9 mouse cellular contexts compared by ENCODE assay signal in the genomic region with DNA sequence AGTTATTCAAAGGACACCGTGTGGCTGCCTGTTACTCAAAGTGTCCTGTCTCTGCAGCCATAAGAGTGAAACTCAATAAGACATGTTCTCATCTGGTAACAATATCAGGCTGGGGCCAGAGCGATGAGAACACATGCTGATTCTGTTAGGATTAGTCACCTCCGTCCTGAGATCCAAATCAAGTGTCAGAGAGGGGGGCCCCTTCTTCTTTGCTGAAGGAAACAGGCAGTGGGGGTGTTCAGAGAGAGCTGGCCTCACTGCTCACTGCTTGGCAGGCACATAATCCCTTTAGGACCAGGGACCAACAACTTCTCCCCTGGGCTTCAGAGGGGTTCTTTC. TPM values are rescaled to one million over a fixed set of nuclear protein-coding genes. Genes with fewer than 3 reads are reported as not detected.
DNase-seq lines count a peak whose midpoint lies in the region; ATAC-seq and TF ChIP-seq lines count a peak whose summit lies in the region.
"Had no signal": no experiment of that assay in that cellular context is flagged by ENCODE, and none has a peak within 500 bp of the region (broad histone marks: within the 10 kb centered on the region; RNA-seq: fewer than 3 reads in every experiment).

No protein-coding gene starts in this region.

- TF ChIP-seq CTCF in hindbrain, postnatal 0 days (IDR thresholded peaks at IDR 0.05; ENCODE audit: low read depth) = no peak

- DNase-seq in hindbrain, embryonic 10.5 days (ENCODE audit: low spot score) = no peak
- DNase-seq in hindbrain, postnatal 0 days (ENCODE audit: low spot score) = no peak
- peak; percentile 54 for DNase-seq in Muller cell, postnatal 12 days (ENCODE audit: inconsistent ontology term)
- peak; percentile 51 for DNase-seq in embryonic facial prominence, embryonic 14.5 days (ENCODE audit: low spot score)
- no peak for DNase-seq in ovary, postnatal 10 days (ENCODE audit: low spot score)
- DNase-seq in liver, embryonic 11.5 days (ENCODE audit: low spot score) = no peak
- DNase-seq in urinary bladder, postnatal 10 days (ENCODE audit: low spot score) = no peak

- ATAC-seq in hindbrain, postnatal 0 days = no peak; the same call in 1 of the 2 replicates
- peak; percentile 50; the same call in 1 of the 2 replicates for ATAC-seq in embryonic facial prominence, embryonic 14.5 days (ENCODE audit: low read depth)
- 0 out of 2 replicates have a peak, but pooled peaks have one; percentile 18 for ATAC-seq in midbrain, embryonic 15.5 days (replicated peaks)
- ATAC-seq in liver, embryonic 11.5 days (replicated peaks; ENCODE audit: low FRiP score) = no peak

- H3K27ac ChIP-seq in hindbrain, embryonic 10.5 days = peak overlapping the region; percentile 10
- H3K27ac ChIP-seq in hindbrain, postnatal 0 days = no peak overlapping the region
- peak overlapping the region; percentile 1; the same call in 1 of the 2 replicates for H3K27ac ChIP-seq in embryonic facial prominence, embryonic 14.5 days (replicated peaks; ENCODE audit: low read depth, low read length)
- no peak overlapping the region for H3K27ac ChIP-seq in midbrain, embryonic 15.5 days
- no peak overlapping the region for H3K27ac ChIP-seq in liver, embryonic 11.5 days (ENCODE audit: low read depth, low read length)
- H3K27ac ChIP-seq: heart, embryonic 13.5 days had no signal

- 35% methylated on average over 3 of the region's 3 CpGs for WGBS in hindbrain, embryonic 10.5 days
- 47% methylated on average over 3 of the region's 3 CpGs for WGBS in hindbrain, postnatal 0 days
- 20% methylated on average over 3 of the region's 3 CpGs for WGBS in embryonic facial prominence, embryonic 14.5 days
- WGBS in midbrain, embryonic 15.5 days = 26% methylated on average over 3 of the region's 3 CpGs
- WGBS in liver, embryonic 11.5 days = 62% methylated on average over 3 of the region's 3 CpGs

- H3K4me2 ChIP-seq in hindbrain, postnatal 0 days (ENCODE audit: low read depth, low read length) = no peak overlapping the region
- H3K4me2 ChIP-seq in embryonic facial prominence, embryonic 14.5 days (ENCODE audit: low read depth, low read length) = no peak overlapping the region
- no peak overlapping the region for H3K4me2 ChIP-seq in midbrain, embryonic 15.5 days
- no peak overlapping the region for H3K4me2 ChIP-seq in liver, embryonic 11.5 days
- H3K4me2 ChIP-seq: heart, embryonic 13.5 days had no signal

- no peaks in the 10 kb centered on the region for H3K27me3 ChIP-seq in hindbrain, embryonic 10.5 days (ENCODE audit: insufficient read depth, poor library complexity, severe bottlenecking)
- no peaks in the 10 kb centered on the region for H3K27me3 ChIP-seq in hindbrain, postnatal 0 days (ENCODE audit: insufficient read depth, low read length)
- no peaks in the 10 kb centered on the region for H3K27me3 ChIP-seq in embryonic facial prominence, embryonic 14.5 days (replicated peaks; ENCODE audit: control insufficient read depth, insufficient read depth, low read length)
- H3K27me3 ChIP-seq in midbrain, embryonic 15.5 days (replicated peaks) = no peaks in the 10 kb centered on the region
- H3K27me3 ChIP-seq in liver, embryonic 11.5 days (replicated peaks; ENCODE audit: control insufficient read depth, insufficient read depth, low read length) = no peaks in the 10 kb centered on the region
- H3K27me3 ChIP-seq: heart, embryonic 13.5 days had no signal

- H3K9ac ChIP-seq in hindbrain, postnatal 0 days (replicated peaks; ENCODE audit: low read length) = no peak overlapping the region
- no peak overlapping the region for H3K9ac ChIP-seq in embryonic facial prominence, embryonic 14.5 days (ENCODE audit: low read depth, low read length)
- H3K9ac ChIP-seq in midbrain, embryonic 15.5 days = no peak overlapping the region
- H3K9ac ChIP-seq in liver, embryonic 11.5 days (ENCODE audit: low read depth, low read length) = no peak overlapping the region
- H3K9ac ChIP-seq: heart, embryonic 13.5 days had no signal

- H3K9me3 ChIP-seq in hindbrain, embryonic 10.5 days = no peaks in the 10 kb centered on the region
- no peaks in the 10 kb centered on the region for H3K9me3 ChIP-seq in hindbrain, postnatal 0 days (ENCODE audit: low read length)
- H3K9me3 ChIP-seq in embryonic facial prominence, embryonic 14.5 days (ENCODE audit: control insufficient read depth, low read length) = no peaks in the 10 kb centered on the region
- no peaks in the 10 kb centered on the region for H3K9me3 ChIP-seq in midbrain, embryonic 15.5 days
- no peaks in the 10 kb centered on the region for H3K9me3 ChIP-seq in liver, embryonic 11.5 days (ENCODE audit: control insufficient read depth, low read length)
- H3K9me3 ChIP-seq: heart, embryonic 13.5 days had no signal

- H3K4me1 ChIP-seq in hindbrain, embryonic 10.5 days (replicated peaks) = peaks cover 35% of the 10 kb centered on the region
- no peaks in the 10 kb centered on the region for H3K4me1 ChIP-seq in hindbrain, postnatal 0 days (ENCODE audit: insufficient read depth, low read length)
- H3K4me1 ChIP-seq in embryonic facial prominence, embryonic 14.5 days (ENCODE audit: control insufficient read depth, insufficient read depth, low read length) = peaks cover 11% of the 10 kb centered on the region
- H3K4me1 ChIP-seq in midbrain, embryonic 15.5 days = no peaks in the 10 kb centered on the region; the same call in 1 of the 2 replicates
- H3K4me1 ChIP-seq in liver, embryonic 11.5 days (replicated peaks; ENCODE audit: control insufficient read depth, insufficient read depth, low read length) = no peaks in the 10 kb centered on the region; the same call in 1 of the 2 replicates

- H3K36me3 ChIP-seq in hindbrain, embryonic 10.5 days = no peaks in the 10 kb centered on the region
- 0 out of 2 replicates have a peak, but pooled peaks cover 3% of the 10 kb centered on the region for H3K36me3 ChIP-seq in hindbrain, postnatal 0 days (ENCODE audit: insufficient read depth, low read length)
- peaks cover 31% of the 10 kb centered on the region for H3K36me3 ChIP-seq in embryonic facial prominence, embryonic 14.5 days (ENCODE audit: control insufficient read depth, insufficient read depth, low read length)
- H3K36me3 ChIP-seq in midbrain, embryonic 15.5 days (replicated peaks) = no peaks in the 10 kb centered on the region; the same call in 1 of the 2 replicates
- no peaks in the 10 kb centered on the region for H3K36me3 ChIP-seq in liver, embryonic 11.5 days (ENCODE audit: control insufficient read depth, insufficient read depth, low read length)

- no peak overlapping the region for H3K4me3 ChIP-seq in hindbrain, embryonic 10.5 days
- no peak overlapping the region for H3K4me3 ChIP-seq in hindbrain, postnatal 0 days (ENCODE audit: low read length)
- H3K4me3 ChIP-seq in embryonic facial prominence, embryonic 14.5 days (ENCODE audit: low read depth, low read length) = no peak overlapping the region
- no peak overlapping the region for H3K4me3 ChIP-seq in midbrain, embryonic 15.5 days
- no peak overlapping the region for H3K4me3 ChIP-seq in liver, embryonic 11.5 days (ENCODE audit: low read depth, low read length)
- H3K4me3 ChIP-seq: heart, embryonic 13.5 days had no signal

RNA-seq across cellular contexts. Expression of a gene that starts 12.7 kb away (rescaled TPM):
- polyA plus RNA-seq in hindbrain, embryonic 10.5 days (2016; fragmentation: Nextera tagmentation; extraction: Ambion mirVana) = 131 and 243 TPM in 2 replicates
- total RNA-seq in hindbrain, postnatal 0 days (2014; rRNA removed) = 106 and 108 TPM in 2 replicates
- 197 and 201 TPM in 2 replicates for polyA plus RNA-seq in hindbrain, postnatal 0 days (2015; fragmentation: Nextera tagmentation; extraction: Ambion mirVana)
- polyA plus RNA-seq in embryonic facial prominence, embryonic 14.5 days (2014; fragmentation: Nextera tagmentation; extraction: Ambion mirVana) = 186 and 243 TPM in 2 replicates
- 125 and 127 TPM in 2 replicates for polyA plus RNA-seq in midbrain, embryonic 15.5 days (2015; fragmentation: Nextera tagmentation; extraction: Ambion mirVana)
- polyA plus RNA-seq in liver, embryonic 11.5 days (2014; fragmentation: Nextera tagmentation; extraction: Ambion mirVana) = 3.1 and 3.2 TPM in 2 replicates

RNA-seq across cellular contexts. Expression of a gene that starts 12.7 kb away (rescaled TPM):
- polyA plus RNA-seq in hindbrain, embryonic 10.5 days (2016; fragmentation: Nextera tagmentation; extraction: Ambion mirVana) = 23.3 and 29.2 TPM in 2 replicates
- total RNA-seq in hindbrain, postnatal 0 days (2014; rRNA removed) = 49.3 and 54.2 TPM in 2 replicates
- polyA plus RNA-seq in hindbrain, postnatal 0 days (2015; fragmentation: Nextera tagmentation; extraction: Ambion mirVana) = 31.3 and 34.7 TPM in 2 replicates
- 30.1 and 38.6 TPM in 2 replicates for polyA plus RNA-seq in embryonic facial prominence, embryonic 14.5 days (2014; fragmentation: Nextera tagmentation; extraction: Ambion mirVana)
- 36.5 and 39.9 TPM in 2 replicates for polyA plus RNA-seq in midbrain, embryonic 15.5 days (2015; fragmentation: Nextera tagmentation; extraction: Ambion mirVana)
- polyA plus RNA-seq in liver, embryonic 11.5 days (2014; fragmentation: Nextera tagmentation; extraction: Ambion mirVana) = 6.4 and 8.9 TPM in 2 replicates

RNA-seq across cellular contexts. Expression of a gene that starts 34.6 kb away (rescaled TPM):
- 24.1 and 36.7 TPM in 2 replicates for polyA plus RNA-seq in hindbrain, embryonic 10.5 days (2016; fragmentation: Nextera tagmentation; extraction: Ambion mirVana)
- 6.1 and 9.9 TPM in 2 replicates for total RNA-seq in hindbrain, postnatal 0 days (2014; rRNA removed)
- polyA plus RNA-seq in hindbrain, postnatal 0 days (2015; fragmentation: Nextera tagmentation; extraction: Ambion mirVana) = 6.3 and 7.4 TPM in 2 replicates
- polyA plus RNA-seq in embryonic facial prominence, embryonic 14.5 days (2014; fragmentation: Nextera tagmentation; extraction: Ambion mirVana) = 1.1 and 2.2 TPM in 2 replicates
- polyA plus RNA-seq in midbrain, embryonic 15.5 days (2015; fragmentation: Nextera tagmentation; extraction: Ambion mirVana) = 4.7 and 4.9 TPM in 2 replicates
- 13.8 and 16.4 TPM in 2 replicates for polyA plus RNA-seq in liver, embryonic 11.5 days (2014; fragmentation: Nextera tagmentation; extraction: Ambion mirVana)

Comparison
In these comparisons a context has a peak if more than half of its experiments do, and no peak if none do; other contexts are left out.
1. H3K27ac ChIP-seq: peak in hindbrain, embryonic 10.5 days (single experiment) and embryonic facial prominence, embryonic 14.5 days (single experiment); none in hindbrain, postnatal 0 days (single experiment), midbrain, embryonic 15.5 days (single experiment) and liver, embryonic 11.5 days (single experiment).
2. DNase-seq: peak in Muller cell, postnatal 12 days (single experiment) and embryonic facial prominence, embryonic 14.5 days (single experiment); none in hindbrain, embryonic 10.5 days (single experiment), hindbrain, postnatal 0 days (single experiment), ovary, postnatal 10 days (single experiment), liver, embryonic 11.5 days (single experiment) and urinary bladder, postnatal 10 days (single experiment).
3. ATAC-seq: peak in embryonic facial prominence, embryonic 14.5 days (single experiment) and midbrain, embryonic 15.5 days (single experiment); none in hindbrain, postnatal 0 days (single experiment) and liver, embryonic 11.5 days (single experiment).
4. RNA of a gene that starts 12.7 kb away (polyA plus RNA-seq): 131 to 243 TPM in hindbrain, embryonic 10.5 days, 186 to 243 TPM in embryonic facial prominence, embryonic 14.5 days, 197 to 201 TPM in hindbrain, postnatal 0 days and 125 to 127 TPM in midbrain, embryonic 15.5 days; 3.1 to 3.2 TPM in liver, embryonic 11.5 days; every median in the first group is over 10 times any median in the second.